Mouse (Mus musculus): ENCODE results near the gene Gm20806.
"Not testable (repeated sequence)": the region's sequence is repeated elsewhere in the genome, so short reads cannot be mapped to it uniquely, and the experiment has no call there.

The Gm20806 gene

DNA sequence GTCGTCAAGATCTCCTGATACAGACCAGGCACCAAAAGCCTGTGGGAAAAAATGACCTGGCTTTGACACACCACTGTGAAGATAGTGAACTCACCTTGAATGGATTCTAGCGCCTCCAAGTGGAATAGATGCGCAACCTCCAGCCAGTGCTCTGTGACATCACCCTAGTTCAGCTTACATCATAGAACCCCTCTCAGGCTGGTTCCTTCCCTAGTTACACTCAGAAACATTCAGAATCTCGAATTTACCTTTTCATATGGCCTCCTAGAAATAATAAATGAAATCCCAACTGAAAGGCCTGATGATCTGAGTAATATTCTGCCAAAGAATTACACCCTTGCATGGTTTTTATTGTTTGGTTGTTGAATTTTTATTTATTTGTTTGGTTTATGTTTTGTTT, at the start of gene Gm20806:
Gm20806 (minus strand) TSS at position 101 of the 400 bp plus-strand sequence.
- DNase-seq (ENCODE audit: low read depth, low spot score), result not testable (repeated sequence)

Data from 3T3-L1 (cell line).